Mouse (Mus musculus): Measurements from ENCODE around the gene Akain1. TPM values are rescaled to one million over a fixed set of nuclear protein-coding genes. Genes with fewer than 3 reads are reported as not detected.
A peak's percentile ranks its signal among the peaks of the same experiment; 100 is the strongest.

Akain1 gene
- total and polyA plus RNA-seq, 2 experiments from 2014 or later, result not detected

DNA sequence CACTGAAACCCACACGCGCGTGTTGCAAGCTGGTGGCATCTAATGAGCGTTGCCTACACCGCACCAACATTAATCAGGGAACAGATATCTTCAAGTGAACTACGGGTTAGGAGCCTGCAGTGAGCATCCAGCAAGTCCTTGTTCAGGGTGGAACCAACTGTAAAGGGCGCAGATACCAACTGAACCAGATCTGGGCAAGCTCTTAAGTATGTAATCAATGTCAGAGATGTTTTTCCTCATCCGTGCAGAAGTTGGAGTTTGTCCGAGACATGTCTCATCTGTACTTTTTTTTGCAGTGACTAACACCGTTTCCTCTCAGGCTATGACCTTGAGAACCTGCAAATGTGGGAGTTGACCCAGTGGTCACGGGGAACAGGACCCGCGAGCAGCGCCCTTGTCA lies 640 bp upstream of the Akain1 start:
- WGBS, result 28% methylated on average over 14 of the region's 14 CpGs
- ATAC-seq (ENCODE audit: insufficient read depth, low read depth), result peak; percentile 40; the same call in 1 of the 2 replicates
- Histone ChIP-seq H3K27ac (ENCODE audit: low read depth) (no peak overlapping the region), H3K9ac (replicated peaks; ENCODE audit: low read depth, low read length) (no peak overlapping the region), H3K9me3 (replicated peaks; ENCODE audit: control insufficient read depth, low read length) (no peaks in the 10 kb centered on the region), H3K36me3 (replicated peaks; ENCODE audit: control insufficient read depth, insufficient read depth, low read length) (no peaks in the 10 kb centered on the region), H3K4me2 (ENCODE audit: low read depth, low read length) (peak overlapping the region; percentile 70), H3K4me1 (ENCODE audit: control insufficient read depth, insufficient read depth) (peaks cover 14% of the 10 kb centered on the region), H3K27me3 (ENCODE audit: control insufficient read depth, insufficient read depth, low read length) (peaks cover 24% of the 10 kb centered on the region), H3K4me3 (ENCODE audit: low read depth, low read length) (peak overlapping the region; percentile 42)
- TF ChIP-seq EP300 (IDR thresholded peaks at IDR 0.05; ENCODE audit: low read depth) (no peak), CTCF (IDR thresholded peaks at IDR 0.05; ENCODE audit: low read depth) (no peak)
- DNase-seq (ENCODE audit: low spot score), result no peak

DNA sequence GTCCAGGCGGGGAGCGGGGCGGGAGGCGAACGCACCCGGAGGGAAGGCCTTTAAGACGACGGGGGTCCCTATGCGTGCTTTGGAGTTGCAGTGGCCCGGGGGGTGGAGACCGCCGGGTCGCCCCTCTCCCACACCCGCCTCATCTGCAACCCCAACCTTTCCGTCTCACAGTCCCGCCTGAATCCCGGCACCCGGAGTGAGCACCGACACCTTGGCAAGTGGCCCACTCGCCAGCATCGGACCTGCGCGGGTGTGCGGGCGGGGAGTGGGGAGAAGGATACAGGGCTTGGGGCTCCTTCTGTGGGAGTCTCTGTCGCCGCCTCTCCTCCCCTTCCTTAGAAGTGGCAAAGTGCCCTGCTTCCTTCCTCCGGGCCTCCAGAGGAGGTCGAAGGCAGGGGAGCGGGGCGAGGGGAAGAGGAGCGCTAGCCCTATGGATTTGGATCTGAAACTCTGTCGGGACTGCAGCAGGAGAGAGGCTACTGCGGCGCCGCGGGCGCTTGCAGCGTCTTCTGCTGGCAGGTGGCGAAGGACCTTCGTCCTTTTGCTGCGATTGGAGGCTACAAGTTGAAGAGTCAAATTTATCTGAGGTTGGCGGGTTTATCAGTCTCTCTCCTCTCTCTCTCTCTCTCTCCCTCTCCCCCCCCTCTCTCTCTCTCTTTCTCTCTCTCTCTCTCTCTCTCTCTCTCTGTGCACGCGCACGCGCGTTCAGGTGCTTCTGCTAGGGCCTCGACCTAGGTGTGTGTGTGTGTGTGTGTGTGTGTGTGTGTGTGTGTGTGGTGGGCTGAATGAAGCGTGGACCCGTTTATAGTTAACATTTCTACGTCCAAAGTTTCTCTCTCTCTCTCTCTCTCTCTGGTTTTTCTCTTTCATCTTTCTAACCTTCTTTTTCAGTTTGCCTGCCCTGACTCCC lies 700 bp downstream of the Akain1 start:
- 1% methylated on average over 38 of the region's 52 CpGs for WGBS
- ATAC-seq (ENCODE audit: insufficient read depth, low read depth), result peak; percentile 48; the same call in 1 of the 2 replicates
- H3K9ac ChIP-seq (replicated peaks; ENCODE audit: low read depth, low read length), result no peak overlapping the region
- TF ChIP-seq CTCF (IDR thresholded peaks at IDR 0.05; ENCODE audit: low read depth) (no peak), EP300 (IDR thresholded peaks at IDR 0.05; ENCODE audit: low read depth) (no peak)
- peak overlapping the region; percentile 70 for H3K4me2 ChIP-seq (ENCODE audit: low read depth, low read length)
- H3K9me3 ChIP-seq (replicated peaks; ENCODE audit: control insufficient read depth, low read length), result no peaks in the 10 kb centered on the region
- peaks cover 14% of the 10 kb centered on the region for H3K4me1 ChIP-seq (ENCODE audit: control insufficient read depth, insufficient read depth)
- H3K27me3 ChIP-seq (ENCODE audit: control insufficient read depth, insufficient read depth, low read length), result peaks cover 24% of the 10 kb centered on the region
- no peaks in the 10 kb centered on the region for H3K36me3 ChIP-seq (replicated peaks; ENCODE audit: control insufficient read depth, insufficient read depth, low read length)
- no peak overlapping the region for H3K27ac ChIP-seq (ENCODE audit: low read depth)
- peak overlapping the region; percentile 42 for H3K4me3 ChIP-seq (ENCODE audit: low read depth, low read length)
- DNase-seq (ENCODE audit: low spot score), result no peak

DNA sequence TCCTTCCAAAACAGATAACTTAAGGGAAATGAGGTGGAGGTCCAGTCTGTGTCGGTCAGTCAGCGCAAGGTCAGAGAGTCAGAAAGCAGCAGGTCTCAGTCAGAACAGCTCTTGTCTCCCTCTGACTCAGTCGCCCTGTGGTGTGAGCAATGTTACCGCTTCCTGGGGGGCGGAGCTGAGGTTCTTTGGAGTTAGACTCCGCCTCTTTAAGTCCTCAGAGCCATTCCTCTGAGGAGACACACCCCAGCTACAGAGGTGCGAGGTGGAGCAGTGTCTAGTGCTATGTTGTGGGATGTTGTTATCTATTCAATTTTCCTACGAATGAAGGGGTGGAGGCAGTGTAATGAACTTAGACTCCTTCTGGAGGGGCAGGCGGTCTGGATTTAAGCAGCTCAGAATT lies 1.9 kb downstream of the Akain1 start:
- Histone ChIP-seq H3K27me3 (ENCODE audit: control insufficient read depth, insufficient read depth, low read length) (peaks cover 24% of the 10 kb centered on the region), H3K4me3 (ENCODE audit: low read depth, low read length) (no peak overlapping the region), H3K27ac (ENCODE audit: low read depth) (no peak overlapping the region), H3K9ac (replicated peaks; ENCODE audit: low read depth, low read length) (no peak overlapping the region), H3K4me1 (ENCODE audit: control insufficient read depth, insufficient read depth) (peaks cover 14% of the 10 kb centered on the region), H3K9me3 (replicated peaks; ENCODE audit: control insufficient read depth, low read length) (no peaks in the 10 kb centered on the region), H3K4me2 (ENCODE audit: low read depth, low read length) (no peak overlapping the region), H3K36me3 (replicated peaks; ENCODE audit: control insufficient read depth, insufficient read depth, low read length) (no peaks in the 10 kb centered on the region)
- ATAC-seq (ENCODE audit: insufficient read depth, low read depth) (no peak), DNase-seq (ENCODE audit: low spot score) (no peak)
- WGBS, result 10% methylated on average over 9 of the region's 9 CpGs
- TF ChIP-seq EP300 (IDR thresholded peaks at IDR 0.05; ENCODE audit: low read depth) (no peak), CTCF (IDR thresholded peaks at IDR 0.05; ENCODE audit: low read depth) (no peak)

DNA sequence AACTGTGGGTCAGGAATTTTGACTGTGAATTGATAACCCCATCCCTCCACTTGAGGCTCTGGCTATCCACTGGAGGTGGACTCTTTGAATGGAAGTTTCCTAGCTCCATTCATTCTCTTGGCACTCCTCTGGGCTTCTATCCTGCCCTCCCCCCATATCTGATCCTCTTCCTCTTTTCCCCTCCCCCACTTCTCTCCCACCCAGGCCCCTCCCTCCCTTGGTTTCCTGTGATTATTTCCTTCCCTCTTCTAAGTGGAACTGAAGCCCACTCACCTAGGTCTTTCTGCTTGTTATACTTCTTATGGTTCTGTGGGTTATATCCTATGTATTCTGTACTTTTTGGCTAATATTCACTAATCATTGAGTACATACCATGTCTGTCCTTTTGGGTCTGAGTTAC lies 9.6 kb downstream of the Akain1 start:
- Histone ChIP-seq H3K36me3 (replicated peaks; ENCODE audit: control insufficient read depth, insufficient read depth, low read length) (no peaks in the 10 kb centered on the region), H3K9me3 (replicated peaks; ENCODE audit: control insufficient read depth, low read length) (no peaks in the 10 kb centered on the region), H3K4me2 (ENCODE audit: low read depth, low read length) (no peak overlapping the region), H3K4me1 (ENCODE audit: control insufficient read depth, insufficient read depth) (peaks cover 6% of the 10 kb centered on the region; the same call in 1 of the 2 replicates), H3K27me3 (ENCODE audit: control insufficient read depth, insufficient read depth, low read length) (no peaks in the 10 kb centered on the region), H3K9ac (replicated peaks; ENCODE audit: low read depth, low read length) (no peak overlapping the region), H3K27ac (ENCODE audit: low read depth) (no peak overlapping the region), H3K4me3 (ENCODE audit: low read depth, low read length) (no peak overlapping the region)
- DNase-seq (ENCODE audit: low spot score) (no peak), ATAC-seq (ENCODE audit: insufficient read depth, low read depth) (no peak)
- no peak for TF ChIP-seq CTCF (IDR thresholded peaks at IDR 0.05; ENCODE audit: low read depth)
- no peak for TF ChIP-seq EP300 (IDR thresholded peaks at IDR 0.05; ENCODE audit: low read depth)

DNA sequence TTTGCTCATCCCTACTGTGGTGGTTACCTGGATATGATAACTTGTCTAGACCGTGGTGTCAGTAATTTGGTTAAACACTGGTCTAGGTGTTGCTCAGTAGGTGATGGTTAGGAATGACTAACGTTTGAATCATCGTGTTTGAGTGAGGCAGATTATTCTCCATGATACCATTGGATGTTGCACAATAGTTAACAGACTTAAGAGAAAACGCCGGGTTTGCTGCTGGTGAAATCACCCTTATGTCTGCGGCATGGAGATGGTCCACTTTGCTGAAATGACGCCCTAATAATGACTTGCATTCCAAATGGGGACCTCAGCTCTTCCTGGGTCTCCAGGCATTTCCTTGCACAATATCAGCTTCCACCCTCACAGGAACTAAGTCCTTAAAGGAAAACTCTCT lies 22.6 kb downstream of the Akain1 start:
- no peak overlapping the region for H3K4me3 ChIP-seq (ENCODE audit: low read depth, low read length)
- no peak overlapping the region for H3K4me2 ChIP-seq (ENCODE audit: low read depth, low read length)
- H3K9me3 ChIP-seq (replicated peaks; ENCODE audit: control insufficient read depth, low read length), result no peaks in the 10 kb centered on the region
- H3K27me3 ChIP-seq (ENCODE audit: control insufficient read depth, insufficient read depth, low read length), result no peaks in the 10 kb centered on the region
- no peaks in the 10 kb centered on the region for H3K36me3 ChIP-seq (replicated peaks; ENCODE audit: control insufficient read depth, insufficient read depth, low read length)
- TF ChIP-seq CTCF (IDR thresholded peaks at IDR 0.05; ENCODE audit: low read depth), result no peak
- TF ChIP-seq EP300 (IDR thresholded peaks at IDR 0.05; ENCODE audit: low read depth), result no peak
- ATAC-seq (ENCODE audit: insufficient read depth, low read depth) (no peak), DNase-seq (ENCODE audit: low spot score) (no peak)
- H3K27ac ChIP-seq (ENCODE audit: low read depth), result no peak overlapping the region
- no peak overlapping the region for H3K9ac ChIP-seq (replicated peaks; ENCODE audit: low read depth, low read length)
- no peaks in the 10 kb centered on the region for H3K4me1 ChIP-seq (ENCODE audit: control insufficient read depth, insufficient read depth)
- 80% methylated on average over 7 of the region's 7 CpGs for WGBS

All from heart, postnatal 0 days (tissue).